In the genomic region with DNA sequence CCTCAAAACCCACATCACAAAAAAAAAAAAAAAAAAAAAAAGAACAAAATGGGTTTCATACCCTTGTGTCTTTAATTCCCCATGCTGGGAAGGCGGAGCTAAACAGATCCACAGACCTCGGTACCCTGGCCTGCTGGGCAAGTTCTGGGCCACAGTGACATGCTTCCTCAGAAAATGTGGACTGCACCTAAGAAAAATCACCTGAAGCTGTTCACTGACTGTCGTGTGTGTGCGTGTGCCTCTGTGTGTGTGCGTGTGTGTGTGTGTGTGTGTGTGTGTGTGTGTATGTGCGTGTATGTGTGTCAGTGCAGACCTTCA, we compare ENCODE assay signal across 14 mouse cellular contexts.
"Had no signal": no experiment of that assay in that cellular context is flagged by ENCODE, and none has a peak within 500 bp of the region (broad histone marks: within the 10 kb centered on the region; RNA-seq: fewer than 3 reads in every experiment).

No protein-coding gene starts in this region.

- DNase-seq: kidney, adult 11 months; kidney, adult 9 months; kidney, postnatal 10 days; lung, postnatal 14 days; retina, postnatal 1 day; right cerebral cortex, postnatal 14 days; thymus, postnatal 36 days had no signal

- H3K4me3 ChIP-seq: liver, embryonic 12.5 days; lung, embryonic 15.5 days; megakaryocyte, embryonic 14.5 days; midbrain, embryonic 12.5 days; neural tube, embryonic 13.5 days had no signal

- H3K36me3 ChIP-seq: liver, embryonic 12.5 days; lung, embryonic 15.5 days; midbrain, embryonic 12.5 days; neural tube, embryonic 13.5 days had no signal

- H3K4me1 ChIP-seq: liver, embryonic 12.5 days; lung, embryonic 15.5 days; megakaryocyte, embryonic 14.5 days; midbrain, embryonic 12.5 days had no signal

- H3K4me2 ChIP-seq: liver, embryonic 12.5 days; lung, embryonic 15.5 days; midbrain, embryonic 12.5 days; neural tube, embryonic 13.5 days had no signal

- H3K9ac ChIP-seq: liver, embryonic 12.5 days; lung, embryonic 15.5 days; midbrain, embryonic 12.5 days; neural tube, embryonic 13.5 days had no signal

- H3K9me3 ChIP-seq: liver, embryonic 12.5 days; lung, embryonic 15.5 days; midbrain, embryonic 12.5 days; neural tube, embryonic 13.5 days had no signal

- H3K27me3 ChIP-seq: liver, embryonic 12.5 days; lung, embryonic 15.5 days; megakaryocyte, embryonic 14.5 days; midbrain, embryonic 12.5 days; neural tube, embryonic 13.5 days had no signal

- H3K27ac ChIP-seq: liver, embryonic 12.5 days; lung, embryonic 15.5 days; macrophage; midbrain, embryonic 12.5 days; neural tube, embryonic 13.5 days had no signal

- ATAC-seq: liver, embryonic 12.5 days; midbrain, embryonic 16.5 days had no signal
